Mouse (Mus musculus): ENCODE measurements at regions not wholly inside any gene's neighbourhood (a gene's known extent, or its start where the extent isn't known, plus 50 kb on each side); places are given as distances from the start of the nearest gene placed in this dataset.

GRCm38 (mm10) chr12:56275556-56276242, 70.0 kb downstream of the Mbip start:
- Histone ChIP-seq H3K9me3 (replicated peaks) (no peaks in the 10 kb centered on the region), H3K27me3 (no peaks in the 10 kb centered on the region), H3K4me2 (peak overlapping the region; percentile 37), H3K9ac (no peak overlapping the region), H3K4me1 (peaks cover 9% of the 10 kb centered on the region; the same call in 1 of the 2 replicates), H3K4me3 (replicated peaks) (no peak overlapping the region), H3K27ac (no peak overlapping the region), H3K36me3 (no peaks in the 10 kb centered on the region)
- 25% methylated on average over 17 of the region's 17 CpGs for WGBS
- peak; percentile 79; the same call in 1 of the 2 replicates for ATAC-seq (replicated peaks; ENCODE audit: low FRiP score)

DNA sequence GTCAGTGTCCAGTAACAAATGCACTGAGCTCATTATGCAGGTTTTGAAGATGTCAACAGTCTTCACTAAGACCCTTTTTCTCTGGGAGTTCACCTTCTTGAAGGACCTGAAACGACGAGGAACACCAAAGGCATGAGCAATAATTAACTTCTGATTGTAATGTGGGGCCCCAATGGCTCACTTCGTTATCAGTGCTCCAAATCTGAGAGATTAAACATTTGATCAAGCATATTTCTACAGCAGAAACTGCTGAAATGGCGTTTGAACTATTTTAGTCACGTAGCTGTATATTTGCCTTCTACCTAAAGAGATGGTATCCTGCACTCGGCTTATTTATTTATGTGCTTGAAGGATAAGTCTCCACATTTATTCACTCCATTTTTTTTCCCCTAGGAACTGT, 80.6 kb downstream of the Mbip start:
- H3K27me3 ChIP-seq = no peaks in the 10 kb centered on the region
- H3K4me1 ChIP-seq = no peaks in the 10 kb centered on the region
- no peak overlapping the region for H3K4me2 ChIP-seq
- H3K36me3 ChIP-seq = no peaks in the 10 kb centered on the region
- no peak overlapping the region for H3K4me3 ChIP-seq (replicated peaks)
- no peak for ATAC-seq (replicated peaks; ENCODE audit: low FRiP score)
- H3K27ac ChIP-seq = no peak overlapping the region
- no peaks in the 10 kb centered on the region for H3K9me3 ChIP-seq (replicated peaks)
- H3K9ac ChIP-seq = no peak overlapping the region
- 69% methylated on average over 6 of the region's 6 CpGs for WGBS

GRCm38 (mm10) chr12:56261471-56261870, 84.2 kb downstream of the Mbip start:
- ATAC-seq (replicated peaks; ENCODE audit: low FRiP score) = no peak

DNA sequence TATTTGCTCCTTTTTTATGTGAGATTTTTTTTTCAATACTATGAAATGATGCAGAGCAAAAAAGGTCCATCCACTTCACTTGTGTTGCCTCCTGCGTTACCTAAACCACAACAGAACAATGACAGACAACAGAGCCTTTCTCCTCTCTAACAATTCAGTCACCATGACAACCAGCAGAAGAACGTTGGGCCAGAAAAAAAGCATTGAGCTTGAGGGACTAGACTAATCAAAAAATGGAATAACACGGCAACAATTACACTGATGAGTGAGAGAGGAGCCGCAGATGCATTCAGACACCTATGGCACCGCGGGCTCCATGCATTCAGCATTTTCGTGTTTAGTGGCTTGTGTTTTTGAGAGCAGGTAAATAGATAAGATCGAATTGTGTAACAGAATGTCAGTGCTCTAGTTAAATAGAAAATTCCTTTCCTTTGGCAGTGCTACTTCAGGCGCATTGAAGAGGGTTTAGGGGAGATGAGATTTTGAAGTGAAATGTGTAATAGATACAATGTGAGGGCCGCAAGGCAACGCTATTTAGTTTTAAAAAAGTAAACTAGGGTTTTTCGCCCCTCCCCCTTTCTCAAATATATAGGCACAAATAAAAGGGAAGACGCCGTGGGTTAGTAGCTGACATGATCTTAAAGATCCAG, 87.2 kb downstream of the Mbip start:
- ATAC-seq (replicated peaks; ENCODE audit: low FRiP score) = no peak
- Histone ChIP-seq H3K27ac (no peak overlapping the region), H3K36me3 (no peaks in the 10 kb centered on the region), H3K27me3 (peaks cover 4% of the 10 kb centered on the region; the same call in 1 of the 2 replicates), H3K4me1 (no peaks in the 10 kb centered on the region), H3K9ac (no peak overlapping the region), H3K9me3 (replicated peaks) (no peaks in the 10 kb centered on the region), H3K4me2 (no peak overlapping the region), H3K4me3 (replicated peaks) (no peak overlapping the region)
- 85% methylated on average over 14 of the region's 14 CpGs for WGBS

More at GRCm38 (mm10) chr12:56261471-56261870, 84.2 kb downstream of the Mbip start:
- no peaks in the 10 kb centered on the region for H3K36me3 ChIP-seq
- no peak overlapping the region for H3K4me2 ChIP-seq
- H3K4me3 ChIP-seq (replicated peaks) = no peak overlapping the region
- no peak overlapping the region for H3K27ac ChIP-seq
- no peaks in the 10 kb centered on the region for H3K9me3 ChIP-seq (replicated peaks)
- H3K9ac ChIP-seq = no peak overlapping the region
- 81% methylated on average over 4 of the region's 4 CpGs for WGBS
- no peaks in the 10 kb centered on the region for H3K27me3 ChIP-seq
- no peaks in the 10 kb centered on the region for H3K4me1 ChIP-seq

DNA sequence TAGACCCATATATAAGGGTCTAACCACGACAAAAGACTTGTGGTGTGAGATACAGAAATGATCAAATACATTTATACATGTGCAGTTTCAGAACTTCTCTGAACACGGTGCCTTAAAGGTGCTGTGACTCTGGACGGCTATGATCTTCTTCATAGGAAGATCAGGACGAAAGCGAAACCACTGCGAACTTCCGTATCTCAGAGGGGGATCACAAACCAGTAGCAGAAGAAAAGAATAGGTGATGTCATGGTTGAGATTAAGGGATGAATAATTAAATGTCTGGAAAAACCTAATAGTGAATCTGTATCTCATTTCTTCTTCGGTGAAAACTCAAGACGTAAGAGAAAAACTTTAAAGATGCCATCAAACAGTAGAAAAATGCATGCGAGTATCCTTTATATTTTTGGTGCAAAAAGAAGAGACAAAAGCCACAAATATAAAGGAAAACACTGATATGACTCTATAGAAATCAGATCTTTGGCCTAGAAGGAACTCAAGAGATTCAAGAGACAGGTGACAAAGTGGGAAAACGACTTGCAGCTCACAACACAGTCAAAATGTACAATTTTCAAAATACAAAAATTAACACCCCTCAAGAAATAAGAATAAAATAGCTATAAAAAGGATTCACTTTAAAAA, 89.3 kb downstream of the Mbip start:
- Histone ChIP-seq H3K9me3 (replicated peaks) (no peaks in the 10 kb centered on the region), H3K4me3 (replicated peaks) (no peak overlapping the region), H3K4me2 (no peak overlapping the region), H3K4me1 (no peaks in the 10 kb centered on the region), H3K27ac (no peak overlapping the region), H3K9ac (no peak overlapping the region), H3K27me3 (peaks cover 4% of the 10 kb centered on the region; the same call in 1 of the 2 replicates), H3K36me3 (no peaks in the 10 kb centered on the region)
- WGBS = 91% methylated on average over 11 of the region's 11 CpGs
- no peak for ATAC-seq (replicated peaks; ENCODE audit: low FRiP score)

DNA sequence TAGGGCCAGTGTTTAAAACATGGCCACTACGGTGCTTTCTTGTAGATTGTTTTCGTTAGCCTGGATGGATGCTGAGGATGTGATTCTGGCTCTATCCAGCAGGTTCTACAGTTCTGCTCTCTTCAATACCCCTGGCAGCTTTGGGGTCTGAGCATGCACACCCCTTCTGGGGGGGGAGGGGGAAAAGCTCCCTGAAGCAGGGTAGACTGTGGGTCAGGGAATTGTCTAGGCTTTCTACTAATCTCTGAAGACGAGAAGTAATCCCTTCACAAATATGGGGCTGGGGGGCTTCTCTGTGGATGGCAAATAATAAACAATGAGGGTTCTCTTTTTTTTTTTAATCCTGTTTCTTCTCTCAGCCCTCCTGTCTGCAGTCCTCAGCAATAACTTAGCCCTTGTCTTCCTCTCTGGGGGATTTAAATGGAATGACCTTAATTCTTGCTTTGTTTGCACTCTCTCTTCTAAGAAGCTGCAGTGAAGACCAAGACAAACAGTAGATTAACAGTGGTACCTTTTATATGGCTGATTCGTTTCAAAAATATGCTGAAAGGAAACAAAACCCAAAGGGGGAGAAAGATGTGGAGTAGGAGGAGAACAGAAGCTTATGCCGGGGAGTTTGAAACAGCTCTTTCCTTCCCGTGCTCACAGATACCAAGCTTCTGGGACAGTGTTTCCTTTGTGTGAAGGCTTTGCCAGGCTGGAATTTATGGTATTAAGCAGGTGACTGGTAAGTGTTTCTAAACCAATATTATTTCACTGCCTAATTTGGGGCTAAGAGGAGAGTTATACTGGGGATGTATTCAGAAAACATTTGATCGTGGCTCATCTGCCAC, 92.9 kb downstream of the Mbip start:
- no peak for ATAC-seq (replicated peaks; ENCODE audit: low FRiP score)
- no peak overlapping the region for H3K27ac ChIP-seq
- no peaks in the 10 kb centered on the region for H3K4me1 ChIP-seq
- H3K9me3 ChIP-seq (replicated peaks) = no peaks in the 10 kb centered on the region
- WGBS = 52% methylated on average over 7 of the region's 7 CpGs
- peaks cover 4% of the 10 kb centered on the region; the same call in 1 of the 2 replicates for H3K27me3 ChIP-seq
- H3K36me3 ChIP-seq = no peaks in the 10 kb centered on the region
- H3K4me2 ChIP-seq = no peak overlapping the region
- H3K9ac ChIP-seq = no peak overlapping the region
- no peak overlapping the region for H3K4me3 ChIP-seq (replicated peaks)

DNA sequence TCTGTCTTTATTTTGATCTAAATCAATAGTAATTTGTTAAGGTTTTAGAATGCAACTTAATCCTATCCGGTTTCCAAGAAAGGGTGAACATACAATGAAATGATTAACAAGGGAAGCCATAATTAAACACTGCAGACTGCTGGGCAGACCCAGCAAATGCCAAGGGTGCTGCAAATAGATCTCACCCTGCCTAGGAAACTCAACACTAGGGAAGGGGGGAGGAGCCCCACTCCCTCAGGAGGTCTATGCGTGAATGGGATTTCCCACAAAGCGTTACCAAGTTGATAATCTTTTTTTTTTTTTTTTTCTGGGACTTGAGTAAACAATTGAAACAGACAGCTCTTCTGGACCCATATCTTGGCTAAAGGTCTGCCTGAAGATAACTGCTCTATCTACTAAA, 95.4 kb downstream of the Mbip start:
- no peaks in the 10 kb centered on the region for H3K9me3 ChIP-seq (replicated peaks)
- 28% methylated on average over 3 of the region's 3 CpGs for WGBS
- H3K36me3 ChIP-seq = no peaks in the 10 kb centered on the region
- no peak overlapping the region for H3K4me2 ChIP-seq
- H3K4me1 ChIP-seq = no peaks in the 10 kb centered on the region
- H3K27ac ChIP-seq = no peak overlapping the region
- no peak overlapping the region for H3K9ac ChIP-seq
- no peak overlapping the region for H3K4me3 ChIP-seq (replicated peaks)
- peak; percentile 70; the same call in 1 of the 2 replicates for ATAC-seq (replicated peaks; ENCODE audit: low FRiP score)
- H3K27me3 ChIP-seq = peaks cover 4% of the 10 kb centered on the region; the same call in 1 of the 2 replicates

DNA sequence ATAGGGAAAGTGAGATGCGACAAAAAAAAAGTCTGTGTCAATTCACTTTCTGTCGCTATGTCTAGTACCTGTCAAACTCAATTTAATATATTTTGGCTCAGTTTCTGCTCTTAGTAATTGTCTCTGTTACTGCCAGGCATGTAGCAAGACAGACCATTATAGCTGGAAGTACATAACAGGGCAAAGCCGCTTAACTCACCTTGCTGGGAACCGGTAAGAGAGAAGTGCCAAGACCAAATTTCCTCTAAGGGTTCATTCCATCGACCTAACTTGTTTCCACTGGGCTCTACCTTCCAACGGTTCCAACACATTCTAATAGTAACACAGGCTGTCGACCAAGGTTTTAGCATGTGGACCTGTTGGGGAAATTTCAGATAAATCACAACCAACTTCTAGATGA, 99.3 kb downstream of the Mbip start:
- Histone ChIP-seq H3K27ac (no peak overlapping the region), H3K27me3 (no peaks in the 10 kb centered on the region), H3K9me3 (replicated peaks) (no peaks in the 10 kb centered on the region), H3K4me1 (no peaks in the 10 kb centered on the region), H3K4me3 (replicated peaks) (no peak overlapping the region), H3K9ac (no peak overlapping the region), H3K4me2 (no peak overlapping the region), H3K36me3 (no peaks in the 10 kb centered on the region)
- no peak for ATAC-seq (replicated peaks; ENCODE audit: low FRiP score)
- WGBS = 92% methylated on average over 7 of the region's 7 CpGs

GRCm38 (mm10) chr12:56242803-56243202, 102.9 kb downstream of the Mbip start:
- H3K4me3 ChIP-seq (replicated peaks) = no peak overlapping the region
- H3K4me2 ChIP-seq = no peak overlapping the region
- H3K4me1 ChIP-seq = no peaks in the 10 kb centered on the region
- ATAC-seq (replicated peaks; ENCODE audit: low FRiP score) = no peak
- no peaks in the 10 kb centered on the region for H3K36me3 ChIP-seq
- 81% methylated on average over 5 of the region's 5 CpGs for WGBS
- H3K9me3 ChIP-seq (replicated peaks) = no peaks in the 10 kb centered on the region
- no peak overlapping the region for H3K27ac ChIP-seq
- no peak overlapping the region for H3K9ac ChIP-seq
- 0 out of 2 replicates have a peak, but pooled peaks cover 3% of the 10 kb centered on the region for H3K27me3 ChIP-seq

GRCm38 (mm10) chr12:56241735-56242134, 104.0 kb downstream of the Mbip start:
- Histone ChIP-seq H3K4me1 (no peaks in the 10 kb centered on the region), H3K36me3 (no peaks in the 10 kb centered on the region), H3K9ac (no peak overlapping the region), H3K27ac (no peak overlapping the region), H3K4me2 (no peak overlapping the region), H3K27me3 (0 out of 2 replicates have a peak, but pooled peaks cover 3% of the 10 kb centered on the region), H3K9me3 (replicated peaks) (no peaks in the 10 kb centered on the region), H3K4me3 (replicated peaks) (no peak overlapping the region)
- ATAC-seq (replicated peaks; ENCODE audit: low FRiP score) = no peak
- WGBS = 35% methylated on average over 5 of the region's 5 CpGs

- no peak overlapping the region for H3K27ac ChIP-seq
- no peaks in the 10 kb centered on the region for H3K36me3 ChIP-seq
- H3K9ac ChIP-seq = no peak overlapping the region
- ATAC-seq (replicated peaks; ENCODE audit: low FRiP score) = no peak
- 0 out of 2 replicates have a peak, but pooled peaks cover 3% of the 10 kb centered on the region for H3K27me3 ChIP-seq
- H3K9me3 ChIP-seq (replicated peaks) = no peaks in the 10 kb centered on the region
- no peaks in the 10 kb centered on the region for H3K4me1 ChIP-seq
- 24% methylated on average over 12 of the region's 12 CpGs for WGBS
- no peak overlapping the region for H3K4me2 ChIP-seq
- H3K4me3 ChIP-seq (replicated peaks) = no peak overlapping the region
Observed at GRCm38 (mm10) chr12:56240206-56240605, 105.5 kb downstream of the Mbip start.
